Mouse (Mus musculus): ENCODE data around the gene Tnpo1. TPM values are rescaled to one million over a fixed set of nuclear protein-coding genes. Genes with fewer than 3 reads are reported as not detected.
"Not testable (repeated sequence)": the region's sequence is repeated elsewhere in the genome, so short reads cannot be mapped to it uniquely, and the experiment has no call there.

Tnpo1 gene
- total and polyA plus RNA-seq, 2 experiments from 2014 or later, result 16.2 to 73.5 TPM

- 81% methylated on average over 10 of the region's 10 CpGs for WGBS
- Histone ChIP-seq H3K4me3 (ENCODE audit: low read depth, low read length) (no peak overlapping the region), H3K36me3 (ENCODE audit: insufficient read depth) (peaks cover 3% of the 10 kb centered on the region; the same call in 1 of the 2 replicates)
Observed at GRCm38 (mm10) chr13:98832451-98833450, 93.4 kb downstream of the Tnpo1 start.

GRCm38 (mm10) chr13:98829026-98829425 lies 97.2 kb downstream of the Tnpo1 start:
- not testable (repeated sequence) for DNase-seq; ATAC-seq; H3K9me3 ChIP-seq (ENCODE audit: low read length); H3K4me1 ChIP-seq (ENCODE audit: insufficient read depth); H3K4me3 ChIP-seq (ENCODE audit: low read depth, low read length); H3K27me3 ChIP-seq (ENCODE audit: insufficient read depth, low read length); H3K36me3 ChIP-seq (ENCODE audit: insufficient read depth); H3K9ac ChIP-seq; H3K27ac ChIP-seq (ENCODE audit: low read depth, low read length); H3K4me2 ChIP-seq (ENCODE audit: low read depth)
- WGBS, result 96% methylated on average over 6 of the region's 6 CpGs

More at GRCm38 (mm10) chr13:98832451-98833450, 93.4 kb downstream of the Tnpo1 start:
- DNase-seq (no peak), ATAC-seq (no peak)
- Histone ChIP-seq H3K27me3 (ENCODE audit: insufficient read depth, low read length) (no peaks in the 10 kb centered on the region), H3K4me1 (ENCODE audit: insufficient read depth) (no peaks in the 10 kb centered on the region), H3K9ac (no peak overlapping the region), H3K9me3 (ENCODE audit: low read length) (no peaks in the 10 kb centered on the region), H3K4me2 (ENCODE audit: low read depth) (no peak overlapping the region), H3K27ac (ENCODE audit: low read depth, low read length) (no peak overlapping the region)
- TF ChIP-seq CTCF (IDR thresholded peaks at IDR 0.05; ENCODE audit: low read depth), result no peak

- DNase-seq (no peak), ATAC-seq (no peak)
- Histone ChIP-seq H3K4me3 (ENCODE audit: low read depth, low read length) (no peak overlapping the region), H3K36me3 (ENCODE audit: insufficient read depth) (no peaks in the 10 kb centered on the region), H3K27me3 (ENCODE audit: insufficient read depth, low read length) (no peaks in the 10 kb centered on the region), H3K9ac (no peak overlapping the region), H3K27ac (ENCODE audit: low read depth, low read length) (no peak overlapping the region), H3K9me3 (ENCODE audit: low read length) (no peaks in the 10 kb centered on the region), H3K4me2 (ENCODE audit: low read depth) (no peak overlapping the region), H3K4me1 (ENCODE audit: insufficient read depth) (no peaks in the 10 kb centered on the region)
- WGBS, result 84% methylated on average over 4 of the region's 4 CpGs
- no peak for TF ChIP-seq CTCF (IDR thresholded peaks at IDR 0.05; ENCODE audit: low read depth)
Observed at GRCm38 (mm10) chr13:98825574-98825973, 100.6 kb downstream of the Tnpo1 start.

- DNase-seq, result no peak
- TF ChIP-seq CTCF (IDR thresholded peaks at IDR 0.05; ENCODE audit: low read depth), result no peak
- H3K4me1 ChIP-seq (ENCODE audit: insufficient read depth), result no peaks in the 10 kb centered on the region
- no peak overlapping the region for H3K4me2 ChIP-seq (ENCODE audit: low read depth)
- H3K9me3 ChIP-seq (ENCODE audit: low read length), result no peaks in the 10 kb centered on the region
- no peak overlapping the region for H3K9ac ChIP-seq
- H3K27ac ChIP-seq (ENCODE audit: low read depth, low read length), result no peak overlapping the region
- WGBS, result 66% methylated on average over 2 of the region's 2 CpGs
- ATAC-seq, result no peak
- H3K4me3 ChIP-seq (ENCODE audit: low read depth, low read length), result no peak overlapping the region
- H3K27me3 ChIP-seq (ENCODE audit: insufficient read depth, low read length), result no peaks in the 10 kb centered on the region
- no peaks in the 10 kb centered on the region for H3K36me3 ChIP-seq (ENCODE audit: insufficient read depth)
Observed at GRCm38 (mm10) chr13:98819094-98819493, 107.1 kb downstream of the Tnpo1 start.

GRCm38 (mm10) chr13:98818205-98818604 lies 108.0 kb downstream of the Tnpo1 start:
- no peak for DNase-seq

GRCm38 (mm10) chr13:98817766-98818165 lies 108.4 kb downstream of the Tnpo1 start:
- no peak overlapping the region for H3K27ac ChIP-seq (ENCODE audit: low read depth, low read length)
- no peaks in the 10 kb centered on the region for H3K9me3 ChIP-seq (ENCODE audit: low read length)
- no peak for TF ChIP-seq CTCF (IDR thresholded peaks at IDR 0.05; ENCODE audit: low read depth)
- H3K27me3 ChIP-seq (ENCODE audit: insufficient read depth, low read length), result no peaks in the 10 kb centered on the region
- H3K4me3 ChIP-seq (ENCODE audit: low read depth, low read length), result no peak overlapping the region
- no peaks in the 10 kb centered on the region for H3K36me3 ChIP-seq (ENCODE audit: insufficient read depth)
- no peak overlapping the region for H3K4me2 ChIP-seq (ENCODE audit: low read depth)
- WGBS, result 55% methylated on average over 4 of the region's 4 CpGs
- peaks cover 9% of the 10 kb centered on the region; the same call in 1 of the 2 replicates for H3K4me1 ChIP-seq (ENCODE audit: insufficient read depth)
- no peak overlapping the region for H3K9ac ChIP-seq
- ATAC-seq, result no peak
- DNase-seq, result no peak

More at GRCm38 (mm10) chr13:98818205-98818604, 108.0 kb downstream of the Tnpo1 start:
- Histone ChIP-seq H3K27me3 (ENCODE audit: insufficient read depth, low read length) (no peaks in the 10 kb centered on the region), H3K27ac (ENCODE audit: low read depth, low read length) (no peak overlapping the region), H3K4me2 (ENCODE audit: low read depth) (no peak overlapping the region), H3K4me1 (ENCODE audit: insufficient read depth) (peaks cover 8% of the 10 kb centered on the region; the same call in 1 of the 2 replicates), H3K4me3 (ENCODE audit: low read depth, low read length) (no peak overlapping the region), H3K9me3 (ENCODE audit: low read length) (no peaks in the 10 kb centered on the region), H3K36me3 (ENCODE audit: insufficient read depth) (no peaks in the 10 kb centered on the region), H3K9ac (no peak overlapping the region)
- 71% methylated on average over 4 of the region's 4 CpGs for WGBS
- no peak for TF ChIP-seq CTCF (IDR thresholded peaks at IDR 0.05; ENCODE audit: low read depth)
- ATAC-seq, result no peak

GRCm38 (mm10) chr13:98816981-98817660 lies 109.1 kb downstream of the Tnpo1 start:
- H3K27ac ChIP-seq (ENCODE audit: low read depth, low read length); H3K4me3 ChIP-seq (ENCODE audit: low read depth, low read length); H3K27me3 ChIP-seq (ENCODE audit: insufficient read depth, low read length); DNase-seq; H3K9ac ChIP-seq; H3K4me2 ChIP-seq (ENCODE audit: low read depth); ATAC-seq; H3K36me3 ChIP-seq (ENCODE audit: insufficient read depth); H3K9me3 ChIP-seq (ENCODE audit: low read length); H3K4me1 ChIP-seq (ENCODE audit: insufficient read depth): not testable (repeated sequence)
- 77% methylated on average over 4 of the region's 4 CpGs for WGBS
